Mouse (Mus musculus) cortical plate, adult 2 months (tissue): ENCODE measurements at regions not wholly inside any gene's neighbourhood (a gene's known extent, or its start where the extent isn't known, plus 50 kb on each side); places are given as distances from the start of the nearest gene placed in this dataset.

ENCODE experiments used
- CTCF ChIP-seq: fragments of 200-500 bp; IDR thresholded peaks from 2 replicates; pipeline ENCODE4 v1.5.1; 2011; ENCODE audit warnings: mild to moderate bottlenecking, control low read depth, low read length; ENCODE audit not compliant: insufficient read depth; ENCODE audit errors: extremely low read depth
- POLR2A ChIP-seq: fragments of 200-500 bp; IDR thresholded peaks from 2 replicates; pipeline ENCODE4 v1.6.1; 2011; ENCODE audit warnings: mild to moderate bottlenecking, low read length, control low read depth; ENCODE audit not compliant: insufficient read depth; ENCODE audit errors: extremely low read depth

DNA sequence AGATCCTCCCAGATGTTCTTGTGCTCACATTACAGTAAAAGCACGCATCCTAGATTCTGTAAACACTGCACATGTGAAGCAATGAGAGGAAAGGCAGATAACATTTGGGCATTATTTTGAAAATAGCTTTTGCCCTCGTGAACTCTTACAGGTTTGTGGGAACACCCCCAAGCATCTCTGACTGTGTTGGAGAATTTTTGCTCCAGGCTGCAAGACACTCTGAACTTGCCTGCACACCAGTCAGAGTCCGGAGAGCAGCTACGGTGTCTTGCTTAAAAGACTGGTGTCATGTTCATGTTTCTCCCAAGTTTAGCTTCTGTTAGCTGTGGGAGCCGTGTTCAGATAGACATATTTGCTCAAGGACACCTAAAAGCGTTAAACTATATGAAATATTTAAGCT, 889.4 kb downstream of the Adgrl3 start:
- TF ChIP-seq CTCF (no peak), POLR2A (no peak)
